Mouse (Mus musculus): ENCODE measurements around the gene Btrc. TPM values are rescaled to one million over a fixed set of nuclear protein-coding genes. Genes with fewer than 3 reads are reported as not detected.
"Not testable (repeated sequence)": the region's sequence is repeated elsewhere in the genome, so short reads cannot be mapped to it uniquely, and the experiment has no call there.

Gene Btrc
- polyA plus RNA-seq, 1 experiment from 2014 or later = 40.0 TPM

DNA sequence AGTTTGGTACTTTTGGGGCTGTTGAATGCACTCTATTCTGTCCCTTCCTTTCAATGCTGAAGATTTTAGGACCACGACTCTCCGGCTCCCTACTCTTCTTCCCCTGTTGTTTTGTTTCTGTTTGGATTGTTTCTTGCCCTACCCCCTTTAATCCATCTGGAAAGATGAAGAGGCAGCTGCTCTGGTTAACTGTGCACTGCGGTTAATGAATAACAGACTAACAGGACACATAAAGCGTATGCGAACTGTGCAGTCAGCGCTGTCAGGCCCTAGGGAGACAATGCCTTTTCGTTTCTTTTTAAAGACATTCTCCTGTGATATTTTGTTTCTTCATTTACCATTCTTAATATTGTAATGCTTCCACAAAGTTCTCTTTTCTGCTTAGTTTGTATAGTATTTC, 58.7 kb downstream of the Btrc start:
- no peak overlapping the region for H3K4me2 ChIP-seq
- 89% methylated on average over 7 of the region's 7 CpGs for WGBS
- H3K27ac ChIP-seq (ENCODE audit: poor library complexity, severe bottlenecking) = no peak overlapping the region

DNA sequence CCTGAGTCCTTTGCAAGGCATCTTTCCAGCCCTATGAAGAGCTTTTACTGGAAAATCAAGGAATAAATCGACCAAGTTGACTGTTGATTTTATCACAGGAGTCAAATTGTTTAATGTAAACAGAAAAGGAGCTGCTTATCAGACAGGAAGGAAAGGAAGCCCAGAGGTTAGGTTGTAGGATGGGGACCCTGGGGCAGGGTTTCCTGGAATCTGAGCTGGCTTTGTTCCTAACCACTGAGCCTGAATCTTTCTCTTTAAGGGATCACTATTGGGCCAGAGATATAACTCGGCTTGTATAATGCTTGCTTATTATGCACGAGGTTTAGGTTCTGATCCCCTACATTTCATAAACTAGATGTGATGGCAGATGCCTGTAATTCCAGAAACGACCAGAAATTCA, 64.6 kb downstream of the Btrc start:
- no peak for ATAC-seq (ENCODE audit: insufficient number of reproducible peaks, low FRiP score)
- Histone ChIP-seq H3K9ac (no peak overlapping the region), H3K9me3 (replicated peaks) (0 out of 2 replicates have a peak, but pooled peaks cover 3% of the 10 kb centered on the region), H3K27me3 (replicated peaks) (no peaks in the 10 kb centered on the region), H3K27ac (ENCODE audit: poor library complexity, severe bottlenecking) (no peak overlapping the region), H3K36me3 (peaks cover 16% of the 10 kb centered on the region), H3K4me2 (no peak overlapping the region), H3K4me3 (no peak overlapping the region), H3K4me1 (replicated peaks) (peaks cover 11% of the 10 kb centered on the region)
- WGBS = 57% methylated on average over 4 of the region's 4 CpGs

More for the DNA sequence above, 58.7 kb downstream of the Btrc start:
- H3K4me1 ChIP-seq (replicated peaks) = peaks cover 8% of the 10 kb centered on the region
- H3K9ac ChIP-seq = no peak overlapping the region
- H3K9me3 ChIP-seq (replicated peaks) = 0 out of 2 replicates have a peak, but pooled peaks cover 3% of the 10 kb centered on the region
- H3K4me3 ChIP-seq = no peak overlapping the region
- peaks cover 16% of the 10 kb centered on the region for H3K36me3 ChIP-seq
- H3K27me3 ChIP-seq (replicated peaks) = no peaks in the 10 kb centered on the region
- no peak for ATAC-seq (ENCODE audit: insufficient number of reproducible peaks, low FRiP score)

DNA sequence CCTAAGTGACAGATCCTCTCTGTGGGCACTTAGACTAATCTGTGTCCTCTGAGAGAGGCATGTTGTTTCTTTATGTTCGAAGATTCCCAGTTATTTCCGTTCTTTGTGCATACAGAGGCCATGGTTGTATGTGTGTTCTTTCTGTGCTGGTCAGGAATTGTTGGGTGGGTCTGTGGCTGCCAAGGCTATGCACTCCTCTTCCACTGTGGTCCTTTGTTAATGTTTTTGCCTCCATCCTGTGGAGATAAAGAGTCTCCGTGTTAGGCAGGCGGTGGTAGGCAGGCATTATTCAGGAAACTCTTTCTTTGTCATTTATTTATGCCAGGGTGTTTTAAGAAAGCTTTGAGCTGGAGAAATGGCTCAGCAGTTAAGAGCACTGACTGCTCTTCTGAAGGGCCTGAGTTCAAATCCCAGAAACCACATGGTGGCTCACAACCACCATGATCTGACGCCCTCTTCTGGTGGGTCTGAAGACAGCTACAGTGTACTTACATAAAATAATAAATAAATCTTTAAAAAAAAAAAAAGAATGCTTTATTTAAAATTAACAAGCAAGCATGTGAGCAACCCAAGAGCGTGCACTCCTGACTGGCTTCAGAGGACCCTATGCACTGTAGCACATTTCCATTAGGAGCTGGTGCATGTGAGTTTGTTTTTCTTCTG, 67.6 kb downstream of the Btrc start:
- no peak for ATAC-seq (ENCODE audit: insufficient number of reproducible peaks, low FRiP score)
- 73% methylated on average over 6 of the region's 6 CpGs for WGBS
- Histone ChIP-seq H3K36me3 (no peaks in the 10 kb centered on the region), H3K4me1 (replicated peaks) (peaks cover 11% of the 10 kb centered on the region), H3K4me3 (no peak overlapping the region), H3K27ac (ENCODE audit: poor library complexity, severe bottlenecking) (no peak overlapping the region), H3K27me3 (replicated peaks) (no peaks in the 10 kb centered on the region), H3K9ac (no peak overlapping the region), H3K4me2 (no peak overlapping the region), H3K9me3 (replicated peaks) (no peaks in the 10 kb centered on the region)

DNA sequence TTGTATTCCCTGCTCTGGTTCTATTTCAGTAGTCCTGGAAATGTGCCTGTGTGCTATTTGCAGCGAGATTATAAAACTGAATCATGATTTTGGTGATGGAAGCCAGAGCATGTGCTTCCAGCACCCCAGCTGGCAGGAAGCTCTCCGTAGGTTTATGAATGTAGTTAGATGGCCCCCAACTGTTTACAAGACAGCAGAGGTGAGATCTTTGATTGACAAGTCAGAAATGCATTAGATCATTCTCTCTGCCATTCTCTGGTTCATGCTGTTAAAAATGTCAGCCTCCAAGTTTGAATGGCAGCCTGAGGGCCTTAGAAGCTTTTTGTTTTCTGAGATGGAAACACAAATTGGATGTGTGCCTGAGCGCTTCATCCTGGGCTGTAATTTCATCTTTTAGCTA, 68.8 kb downstream of the Btrc start:
- H3K4me2 ChIP-seq = no peak overlapping the region
- H3K9ac ChIP-seq = no peak overlapping the region
- H3K4me1 ChIP-seq (replicated peaks) = peaks cover 11% of the 10 kb centered on the region
- WGBS = 73% methylated on average over 3 of the region's 3 CpGs
- H3K27ac ChIP-seq (ENCODE audit: poor library complexity, severe bottlenecking) = no peak overlapping the region
- H3K27me3 ChIP-seq (replicated peaks) = no peaks in the 10 kb centered on the region
- no peak for ATAC-seq (ENCODE audit: insufficient number of reproducible peaks, low FRiP score)
- no peaks in the 10 kb centered on the region for H3K9me3 ChIP-seq (replicated peaks)
- H3K4me3 ChIP-seq = no peak overlapping the region
- 0 out of 2 replicates have a peak, but pooled peaks cover under 1% of the 10 kb centered on the region for H3K36me3 ChIP-seq

DNA sequence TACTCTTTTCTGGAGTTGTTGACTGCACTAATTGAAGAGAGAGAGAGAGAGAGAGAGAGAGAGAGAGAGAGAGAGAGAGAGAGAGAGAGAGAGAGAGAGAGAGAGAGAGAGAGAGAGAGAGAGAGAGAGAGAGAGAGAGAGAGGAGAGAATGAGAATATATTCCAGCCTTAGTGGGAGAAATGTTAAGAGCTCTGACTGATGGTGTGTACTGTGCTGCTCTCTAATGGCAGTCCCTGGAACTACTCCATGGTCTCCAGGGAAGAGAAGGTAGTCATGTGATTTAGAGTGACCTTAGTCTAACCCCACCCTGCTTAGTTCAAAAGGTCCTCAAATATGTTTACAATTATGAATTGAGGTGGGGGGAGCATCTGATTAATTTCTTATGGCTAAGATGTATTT, 72.5 kb downstream of the Btrc start:
- H3K4me1 ChIP-seq (replicated peaks) = peaks cover 12% of the 10 kb centered on the region
- not testable (repeated sequence) for H3K9me3 ChIP-seq (replicated peaks); H3K4me3 ChIP-seq; H3K36me3 ChIP-seq; H3K9ac ChIP-seq; H3K4me2 ChIP-seq; H3K27me3 ChIP-seq (replicated peaks); H3K27ac ChIP-seq (ENCODE audit: poor library complexity, severe bottlenecking)
- peak; percentile 80 for ATAC-seq (ENCODE audit: insufficient number of reproducible peaks, low FRiP score)

DNA sequence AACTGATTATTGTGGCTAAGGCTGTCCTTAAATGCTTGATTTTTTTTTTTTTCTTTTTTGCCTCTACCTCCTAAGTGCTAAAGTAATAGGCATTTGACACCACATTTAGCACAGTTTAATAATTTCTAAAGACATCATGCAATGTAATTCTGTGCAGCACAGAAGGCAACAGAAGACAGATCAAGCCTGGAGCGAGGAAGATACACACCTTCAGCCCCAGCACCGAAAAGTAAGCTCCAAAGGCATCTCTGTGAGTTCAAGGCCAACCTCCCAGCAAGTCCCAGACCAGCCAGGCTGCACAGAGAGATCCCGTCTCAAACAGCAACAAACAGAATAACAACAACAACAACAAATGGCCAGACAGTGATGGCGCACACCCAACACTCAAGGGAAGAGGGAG, 73.6 kb downstream of the Btrc start:
- 88% methylated on average over 4 of the region's 4 CpGs for WGBS
- Histone ChIP-seq H3K27me3 (replicated peaks) (no peaks in the 10 kb centered on the region), H3K4me2 (no peak overlapping the region), H3K36me3 (0 out of 2 replicates have a peak, but pooled peaks cover 2% of the 10 kb centered on the region), H3K9ac (no peak overlapping the region), H3K27ac (ENCODE audit: poor library complexity, severe bottlenecking) (no peak overlapping the region), H3K9me3 (replicated peaks) (no peaks in the 10 kb centered on the region), H3K4me3 (no peak overlapping the region), H3K4me1 (replicated peaks) (peaks cover 14% of the 10 kb centered on the region)
- no peak for ATAC-seq (ENCODE audit: insufficient number of reproducible peaks, low FRiP score)

DNA sequence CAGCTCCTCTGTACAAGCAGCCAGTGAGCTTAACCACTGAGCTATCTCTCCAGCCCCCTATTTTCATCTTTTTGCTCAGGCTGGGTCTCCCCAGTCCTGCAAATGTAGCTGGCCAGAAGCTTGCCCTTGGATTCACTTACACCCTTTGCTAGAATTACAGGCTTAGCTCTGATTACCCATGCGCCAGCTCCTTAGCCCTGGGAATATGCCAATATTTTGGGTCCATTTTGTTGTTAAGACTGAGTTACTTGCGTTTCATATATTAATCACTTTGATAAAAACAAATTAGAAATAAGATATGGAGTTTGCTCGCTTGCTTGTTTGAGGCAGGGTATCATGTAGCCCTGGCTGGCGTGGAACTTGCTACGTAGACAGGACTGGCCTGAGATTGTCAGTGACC, 74.7 kb downstream of the Btrc start:
- H3K9me3 ChIP-seq (replicated peaks) = no peaks in the 10 kb centered on the region
- H3K4me1 ChIP-seq (replicated peaks) = peaks cover 14% of the 10 kb centered on the region
- H3K4me2 ChIP-seq = no peak overlapping the region
- no peak overlapping the region for H3K27ac ChIP-seq (ENCODE audit: poor library complexity, severe bottlenecking)
- no peak for ATAC-seq (ENCODE audit: insufficient number of reproducible peaks, low FRiP score)
- H3K36me3 ChIP-seq = 0 out of 2 replicates have a peak, but pooled peaks cover 2% of the 10 kb centered on the region
- H3K27me3 ChIP-seq (replicated peaks) = no peaks in the 10 kb centered on the region
- H3K9ac ChIP-seq = no peak overlapping the region
- 92% methylated on average over 5 of the region's 5 CpGs for WGBS
- no peak overlapping the region for H3K4me3 ChIP-seq

DNA sequence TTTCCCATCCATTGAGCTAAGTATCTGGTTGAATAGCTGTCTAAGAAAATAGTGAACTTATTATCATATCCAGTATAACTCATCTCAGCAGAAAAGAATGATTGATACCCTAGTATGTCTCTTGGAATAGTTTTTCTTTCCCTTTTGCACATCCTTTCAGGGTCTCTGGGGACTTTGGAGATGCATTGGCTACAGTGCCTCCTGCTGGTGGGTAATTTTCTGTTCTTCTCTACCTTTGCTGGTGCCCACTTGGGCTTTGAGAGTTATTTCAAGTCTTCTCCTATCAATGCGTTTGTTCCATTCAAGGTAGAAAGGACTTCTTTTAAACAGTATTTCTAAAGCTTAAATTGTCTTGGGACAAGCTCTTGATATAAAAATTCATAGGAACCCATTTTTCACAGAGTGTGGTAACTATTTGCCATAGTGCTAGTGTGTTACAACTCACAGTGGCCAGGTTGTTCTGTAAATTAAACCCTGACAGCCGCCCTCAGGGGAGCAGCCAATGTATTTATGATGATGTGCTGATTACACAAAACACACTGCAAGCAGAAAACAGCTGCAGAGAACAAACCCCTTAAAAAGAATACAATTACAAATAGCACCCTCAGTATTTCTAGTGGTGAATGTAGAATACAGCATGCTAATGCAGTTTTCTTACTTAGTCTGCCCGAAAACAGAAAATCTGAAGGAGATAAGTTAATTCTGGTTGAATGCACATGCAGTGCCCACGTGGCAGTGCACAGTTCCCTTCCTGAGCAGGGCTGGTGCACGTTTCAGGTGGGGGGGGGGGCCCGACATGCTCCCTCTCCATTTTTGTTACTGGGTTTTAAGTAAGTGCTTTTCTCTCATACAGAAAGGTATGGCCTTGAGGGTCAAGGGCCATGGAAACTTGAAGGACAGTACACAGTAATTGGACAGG, 75.7 kb downstream of the Btrc start:
- Histone ChIP-seq H3K9ac (no peak overlapping the region), H3K27me3 (replicated peaks) (no peaks in the 10 kb centered on the region), H3K9me3 (replicated peaks) (no peaks in the 10 kb centered on the region), H3K4me3 (no peak overlapping the region), H3K4me2 (no peak overlapping the region), H3K36me3 (0 out of 2 replicates have a peak, but pooled peaks cover 2% of the 10 kb centered on the region), H3K4me1 (replicated peaks) (peaks cover 14% of the 10 kb centered on the region), H3K27ac (ENCODE audit: poor library complexity, severe bottlenecking) (no peak overlapping the region)
- 74% methylated on average over 6 of the region's 6 CpGs for WGBS
- ATAC-seq (ENCODE audit: insufficient number of reproducible peaks, low FRiP score) = no peak

DNA sequence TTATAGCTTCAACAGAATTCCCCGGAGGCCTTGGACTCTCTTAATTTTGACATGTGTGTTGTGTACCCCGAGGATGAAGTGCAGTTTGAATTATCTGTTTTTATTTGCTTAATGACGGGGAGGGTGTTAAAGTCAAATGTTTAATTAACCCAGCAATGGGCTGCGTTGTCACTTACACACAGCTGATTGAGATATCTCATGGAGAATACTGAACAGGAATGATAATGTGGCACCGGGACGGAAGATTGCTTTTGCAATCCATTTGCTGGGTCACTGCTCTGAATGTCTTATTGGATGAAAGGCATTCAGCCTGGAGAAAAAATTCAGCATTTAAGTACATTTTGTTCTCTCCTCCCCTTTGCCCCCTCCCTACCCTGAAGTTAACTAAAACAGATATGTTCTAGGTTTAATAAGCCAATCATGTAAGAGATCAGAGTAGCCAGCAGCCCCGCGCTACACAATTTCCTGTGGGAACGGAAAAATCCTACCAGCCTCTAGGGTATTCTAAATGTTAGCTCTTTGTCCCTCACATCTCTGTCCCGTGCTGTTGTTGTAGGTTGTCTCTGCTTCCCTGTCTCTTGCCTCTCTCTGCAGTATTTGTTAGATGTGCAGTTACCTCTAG, 77.1 kb downstream of the Btrc start:
- no peak overlapping the region for H3K27ac ChIP-seq (ENCODE audit: poor library complexity, severe bottlenecking)

DNA sequence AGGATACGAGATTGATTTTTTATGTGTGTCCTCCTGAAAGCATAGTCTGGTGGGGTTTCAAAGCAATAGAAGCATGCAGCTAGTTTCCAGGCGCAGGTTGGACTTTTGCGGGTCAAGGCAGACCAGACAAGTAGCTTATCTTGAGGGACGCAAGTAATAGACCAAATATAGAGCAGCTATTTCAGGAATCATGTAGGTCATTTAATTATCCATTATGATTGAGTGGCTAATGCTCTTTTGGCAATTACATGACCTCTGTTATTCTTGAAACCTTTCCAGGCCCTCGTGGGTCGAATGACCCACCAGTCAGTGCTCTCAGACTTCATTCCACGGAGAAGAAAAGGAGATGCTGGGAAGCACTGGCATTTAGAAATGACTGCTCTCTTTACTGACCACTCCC, 78.2 kb downstream of the Btrc start:
- WGBS = 29% methylated on average over 7 of the region's 7 CpGs
- Histone ChIP-seq H3K9ac (peak overlapping the region; percentile 36; the same call in 1 of the 2 replicates), H3K36me3 (0 out of 2 replicates have a peak, but pooled peaks cover 2% of the 10 kb centered on the region), H3K4me3 (no peak overlapping the region), H3K27me3 (replicated peaks) (no peaks in the 10 kb centered on the region), H3K4me1 (replicated peaks) (peaks cover 19% of the 10 kb centered on the region), H3K4me2 (peak overlapping the region; percentile 50), H3K9me3 (replicated peaks) (no peaks in the 10 kb centered on the region), H3K27ac (ENCODE audit: poor library complexity, severe bottlenecking) (peak overlapping the region; percentile 81)
- no peak for ATAC-seq (ENCODE audit: insufficient number of reproducible peaks, low FRiP score)

More for the DNA sequence above, 77.1 kb downstream of the Btrc start:
- peaks cover 19% of the 10 kb centered on the region for H3K4me1 ChIP-seq (replicated peaks)
- no peaks in the 10 kb centered on the region for H3K27me3 ChIP-seq (replicated peaks)
- ATAC-seq (ENCODE audit: insufficient number of reproducible peaks, low FRiP score) = no peak
- H3K9ac ChIP-seq = no peak overlapping the region
- 0 out of 2 replicates have a peak, but pooled peaks cover 2% of the 10 kb centered on the region for H3K36me3 ChIP-seq
- H3K4me3 ChIP-seq = no peak overlapping the region
- 50% methylated on average over 10 of the region's 10 CpGs for WGBS
- no peak overlapping the region for H3K4me2 ChIP-seq
- H3K9me3 ChIP-seq (replicated peaks) = no peaks in the 10 kb centered on the region

Measured in heart, embryonic 12.5 days (tissue).